ENCODE assay signal across 8 mouse cellular contexts in genomic region chr4:133117556-133118411, GRCm38 (mm10). TPM values are rescaled to one million over a fixed set of nuclear protein-coding genes. Genes with fewer than 3 reads are reported as not detected.
DNase-seq lines count a peak whose midpoint lies in the region; ATAC-seq and TF ChIP-seq lines count a peak whose summit lies in the region.

No protein-coding gene starts in this region.

- H3K36me3 ChIP-seq in hindbrain, embryonic 16.5 days (ENCODE audit: control insufficient read depth, insufficient read depth, low read length), result no peaks in the 10 kb centered on the region
- H3K36me3 ChIP-seq in liver, embryonic 11.5 days (ENCODE audit: control insufficient read depth, insufficient read depth, low read length), result no peaks in the 10 kb centered on the region
- H3K36me3 ChIP-seq in myocyte (ENCODE audit: control insufficient read depth, insufficient read depth), result no peaks in the 10 kb centered on the region

- intact Hi-C loops in gastrocnemius, postnatal 14 days (cut with DNase I; ENCODE audit: low total_unique reads), result no loop called here

- no peak overlapping the region for H3K4me3 ChIP-seq in hindbrain, embryonic 16.5 days (ENCODE audit: low read length)
- H3K4me3 ChIP-seq in liver, embryonic 11.5 days (ENCODE audit: low read depth, low read length), result peak overlapping the region; percentile 10; the same call in 1 of the 2 replicates
- H3K4me3 ChIP-seq in myocyte, result peak overlapping the region; percentile 9

- TF ChIP-seq POLR2A in myocyte (IDR thresholded peaks at IDR 0.05; ENCODE audit: insufficient read length, low read depth), result peak; percentile 75

- no peaks in the 10 kb centered on the region for H3K79me2 ChIP-seq in myocyte (ENCODE audit: control insufficient read depth, insufficient read depth)

- H3K4me1 ChIP-seq in hindbrain, embryonic 16.5 days (ENCODE audit: control insufficient read depth, insufficient read depth, low read depth, low read length), result peaks cover 15% of the 10 kb centered on the region
- H3K4me1 ChIP-seq in liver, embryonic 11.5 days (replicated peaks; ENCODE audit: control insufficient read depth, insufficient read depth, low read length), result peaks cover 19% of the 10 kb centered on the region

- no peaks in the 10 kb centered on the region for H3K9me3 ChIP-seq in hindbrain, embryonic 16.5 days (ENCODE audit: control insufficient read depth, low read length)
- H3K9me3 ChIP-seq in liver, embryonic 11.5 days (ENCODE audit: control insufficient read depth, low read length), result no peaks in the 10 kb centered on the region

- peak overlapping the region; percentile 85 for H3K27ac ChIP-seq in hindbrain, embryonic 16.5 days (ENCODE audit: low read depth, low read length)
- peak overlapping the region; percentile 87 for H3K27ac ChIP-seq in liver, embryonic 11.5 days (ENCODE audit: low read depth, low read length)

- no peaks in the 10 kb centered on the region for H3K27me3 ChIP-seq in hindbrain, embryonic 16.5 days (replicated peaks; ENCODE audit: control insufficient read depth, insufficient read depth, low read length)
- H3K27me3 ChIP-seq in liver, embryonic 11.5 days (replicated peaks; ENCODE audit: control insufficient read depth, insufficient read depth, low read length), result no peaks in the 10 kb centered on the region
- H3K27me3 ChIP-seq in myocyte (ENCODE audit: control insufficient read depth, insufficient read depth, insufficient read length), result no peaks in the 10 kb centered on the region

- DNase-seq in adrenal gland, adult (ENCODE audit: inconsistent age in 2 of 2, low spot score in 1 of 2), result peak; percentile 82 to 93
- DNase-seq in cerebellum, postnatal 10 days, result peak; percentile 92 to 95
- DNase-seq in gastrocnemius, postnatal 14 days, result peak; percentile 90
- peak; percentile 51 for DNase-seq in liver, embryonic 11.5 days (ENCODE audit: low spot score)
- peak; percentile 70 for DNase-seq in urinary bladder, postnatal 25 days (ENCODE audit: low spot score)
- no peak for DNase-seq in left cerebral cortex, adult 18-20 months (ENCODE audit: low spot score in 2 of 2)

- peak; percentile 68 for ATAC-seq in hindbrain, embryonic 16.5 days
- ATAC-seq in liver, embryonic 11.5 days (replicated peaks; ENCODE audit: low FRiP score), result 0 out of 2 replicates have a peak, but pooled peaks have one; percentile 31

- 25% methylated on average over 18 of the region's 18 CpGs for WGBS in hindbrain, embryonic 16.5 days
- WGBS in liver, embryonic 11.5 days, result 29% methylated on average over 18 of the region's 18 CpGs

- H3ac ChIP-seq in myocyte (ENCODE audit: control insufficient read depth, insufficient read length), result no peak overlapping the region

- H3K9ac ChIP-seq in hindbrain, embryonic 16.5 days (ENCODE audit: low read depth, low read length), result peak overlapping the region; percentile 56
- peak overlapping the region; percentile 30; the same call in 1 of the 2 replicates for H3K9ac ChIP-seq in liver, embryonic 11.5 days (ENCODE audit: low read depth, low read length)

- H3K4me2 ChIP-seq in hindbrain, embryonic 16.5 days (ENCODE audit: low read length), result peak overlapping the region; percentile 24
- H3K4me2 ChIP-seq in liver, embryonic 11.5 days, result peak overlapping the region; percentile 28
- H3K4me2 ChIP-seq in myocyte (ENCODE audit: low read depth), result peak overlapping the region; percentile 68

TF ChIP-seq in myocyte, 11 proteins besides CTCF, POLR2A, EP300 and RAD21:
- TF ChIP-seq POLR2AphosphoS2 (IDR thresholded peaks at IDR 0.05; ENCODE audit: insufficient read length, low read depth) (peak; percentile 80), CEBPB (IDR thresholded peaks at IDR 0.05; ENCODE audit: insufficient read depth, poor library complexity, severe bottlenecking) (no peak), REST (IDR thresholded peaks at IDR 0.05; ENCODE audit: insufficient read depth, insufficient read length) (no peak), USF1 (IDR thresholded peaks at IDR 0.05; ENCODE audit: low read depth) (no peak), MAX (IDR thresholded peaks at IDR 0.05; ENCODE audit: low read depth) (no peak), TCF12 (IDR thresholded peaks at IDR 0.05; ENCODE audit: insufficient read depth, poor library complexity, severe bottlenecking) (no peak), MYOG (IDR thresholded peaks at IDR 0.05; ENCODE audit: control insufficient read depth in 1 of 3, insufficient read depth in 1 of 3, insufficient read length in 2 of 3, low read depth in 2 of 3) (peak in 1 of 3 experiments; percentile 43), E2F4 (IDR thresholded peaks at IDR 0.05; ENCODE audit: insufficient read depth) (no peak), TCF3 (IDR thresholded peaks at IDR 0.05; ENCODE audit: insufficient read length, low read depth) (no peak), MYOD1 (IDR thresholded peaks at IDR 0.05; ENCODE audit: control insufficient read depth in 1 of 3, insufficient read length in 2 of 3, low read depth in 2 of 3) (peak in 1 of 3 experiments; percentile 74), SRF (IDR thresholded peaks at IDR 0.05; ENCODE audit: control insufficient read depth, insufficient read length, low read depth) (no peak)

RNA-seq across cellular contexts. Expression of gene Wasf2, which starts 12.5 kb away (rescaled TPM):
- total RNA-seq in gastrocnemius, postnatal 14 days (2021), result 10 to 100 TPM; 53.8 to 63.9 TPM
- polyA plus RNA-seq in hindbrain, embryonic 16.5 days (2015; fragmentation: Nextera tagmentation; extraction: Ambion mirVana), result 22.7 and 23.2 TPM in 2 replicates
- 32.1 and 42.2 TPM in 2 replicates for polyA plus RNA-seq in liver, embryonic 11.5 days (2014; fragmentation: Nextera tagmentation; extraction: Ambion mirVana)
- polyA plus RNA-seq in myocyte (2012; fragmentation: generic; extraction: Trizol), result 62.0 TPM
- 10 to 100 TPM; 25.7 to 28.2 TPM for total RNA-seq in left cerebral cortex, adult 18-20 months (2021)

Comparison
In these comparisons a context has a peak if more than half of its experiments do, and no peak if none do; other contexts are left out.
1. DNase-seq: peak in adrenal gland, adult (2 of 2), cerebellum, postnatal 10 days (2 of 2), gastrocnemius, postnatal 14 days (single experiment), liver, embryonic 11.5 days (single experiment) and urinary bladder, postnatal 25 days (single experiment); none in left cerebral cortex, adult 18-20 months (0 of 2).
2. Peak in every context shown above with its lines, with median percentiles within 50 percentile points of each other: H3K4me2 ChIP-seq.